Mouse (Mus musculus): ENCODE measurements around the gene Cpsf6. TPM values are rescaled to one million over a fixed set of nuclear protein-coding genes. Genes with fewer than 3 reads are reported as not detected.

Cpsf6 gene
- polyA plus RNA-seq, 1 experiment: 57.9 TPM

GRCm38 (mm10) chr10:117400246-117400954 is 20.6 kb upstream of the Cpsf6 start:
- H3K4me1 ChIP-seq (ENCODE audit: control insufficient read depth, insufficient read depth, low read length): peaks cover 5% of the 10 kb centered on the region; the same call in 1 of the 2 replicates
- H3K4me3 ChIP-seq (ENCODE audit: insufficient read depth, low read length): no peak overlapping the region
- TF ChIP-seq CTCF (IDR thresholded peaks at IDR 0.05; ENCODE audit: low read depth, low read length) (no peak), POLR2A (IDR thresholded peaks at IDR 0.05; ENCODE audit: borderline replicate concordance, low read depth, low read length) (no peak)
- no peak overlapping the region for H3K27ac ChIP-seq (ENCODE audit: insufficient read depth, low read depth, low read length)

GRCm38 (mm10) chr10:117399839-117400238 is 20.0 kb upstream of the Cpsf6 start:
- no peak for TF ChIP-seq CTCF (IDR thresholded peaks at IDR 0.05; ENCODE audit: low read depth, low read length)
- TF ChIP-seq POLR2A (IDR thresholded peaks at IDR 0.05; ENCODE audit: borderline replicate concordance, low read depth, low read length): no peak
- no peak overlapping the region for H3K4me3 ChIP-seq (ENCODE audit: insufficient read depth, low read length)
- H3K27ac ChIP-seq (ENCODE audit: insufficient read depth, low read depth, low read length): no peak overlapping the region
- peaks cover 5% of the 10 kb centered on the region; the same call in 1 of the 2 replicates for H3K4me1 ChIP-seq (ENCODE audit: control insufficient read depth, insufficient read depth, low read length)

GRCm38 (mm10) chr10:117399196-117399595 is 19.4 kb upstream of the Cpsf6 start:
- no peak for TF ChIP-seq CTCF (IDR thresholded peaks at IDR 0.05; ENCODE audit: low read depth, low read length)
- no peak for TF ChIP-seq POLR2A (IDR thresholded peaks at IDR 0.05; ENCODE audit: borderline replicate concordance, low read depth, low read length)
- H3K4me3 ChIP-seq (ENCODE audit: insufficient read depth, low read length): no peak overlapping the region

GRCm38 (mm10) chr10:117398044-117398780 is 18.4 kb upstream of the Cpsf6 start:
- Histone ChIP-seq H3K27ac (ENCODE audit: insufficient read depth, low read depth, low read length) (no peak overlapping the region), H3K4me3 (ENCODE audit: insufficient read depth, low read length) (no peak overlapping the region), H3K4me1 (ENCODE audit: control insufficient read depth, insufficient read depth, low read length) (peaks cover 7% of the 10 kb centered on the region; the same call in 1 of the 2 replicates)
- TF ChIP-seq POLR2A (IDR thresholded peaks at IDR 0.05; ENCODE audit: borderline replicate concordance, low read depth, low read length): no peak
- TF ChIP-seq CTCF (IDR thresholded peaks at IDR 0.05; ENCODE audit: low read depth, low read length): no peak

More at GRCm38 (mm10) chr10:117399196-117399595, 19.4 kb upstream of the Cpsf6 start:
- no peak overlapping the region for H3K27ac ChIP-seq (ENCODE audit: insufficient read depth, low read depth, low read length)
- H3K4me1 ChIP-seq (ENCODE audit: control insufficient read depth, insufficient read depth, low read length): peaks cover 5% of the 10 kb centered on the region; the same call in 1 of the 2 replicates

GRCm38 (mm10) chr10:117397106-117397625 is 17.4 kb upstream of the Cpsf6 start:
- Histone ChIP-seq H3K4me1 (ENCODE audit: control insufficient read depth, insufficient read depth, low read length) (peaks cover 7% of the 10 kb centered on the region; the same call in 1 of the 2 replicates), H3K4me3 (ENCODE audit: insufficient read depth, low read length) (no peak overlapping the region), H3K27ac (ENCODE audit: insufficient read depth, low read depth, low read length) (no peak overlapping the region)
- TF ChIP-seq POLR2A (IDR thresholded peaks at IDR 0.05; ENCODE audit: borderline replicate concordance, low read depth, low read length) (no peak), CTCF (IDR thresholded peaks at IDR 0.05; ENCODE audit: low read depth, low read length) (no peak)

- H3K4me1 ChIP-seq (ENCODE audit: control insufficient read depth, insufficient read depth, low read length): peaks cover 7% of the 10 kb centered on the region; the same call in 1 of the 2 replicates
- no peak overlapping the region for H3K27ac ChIP-seq (ENCODE audit: insufficient read depth, low read depth, low read length)
- no peak overlapping the region for H3K4me3 ChIP-seq (ENCODE audit: insufficient read depth, low read length)
- TF ChIP-seq CTCF (IDR thresholded peaks at IDR 0.05; ENCODE audit: low read depth, low read length) (no peak), POLR2A (IDR thresholded peaks at IDR 0.05; ENCODE audit: borderline replicate concordance, low read depth, low read length) (no peak)
Observed at GRCm38 (mm10) chr10:117396386-117397048, 16.7 kb upstream of the Cpsf6 start.

GRCm38 (mm10) chr10:117395801-117396200 is 16.0 kb upstream of the Cpsf6 start:
- H3K27ac ChIP-seq (ENCODE audit: insufficient read depth, low read depth, low read length): no peak overlapping the region
- H3K4me1 ChIP-seq (ENCODE audit: control insufficient read depth, insufficient read depth, low read length): peaks cover 7% of the 10 kb centered on the region; the same call in 1 of the 2 replicates
- H3K4me3 ChIP-seq (ENCODE audit: insufficient read depth, low read length): no peak overlapping the region
- no peak for TF ChIP-seq CTCF (IDR thresholded peaks at IDR 0.05; ENCODE audit: low read depth, low read length)
- no peak for TF ChIP-seq POLR2A (IDR thresholded peaks at IDR 0.05; ENCODE audit: borderline replicate concordance, low read depth, low read length)

GRCm38 (mm10) chr10:117394738-117395550 is 15.1 kb upstream of the Cpsf6 start:
- Histone ChIP-seq H3K27ac (ENCODE audit: insufficient read depth, low read depth, low read length) (no peak overlapping the region), H3K4me1 (ENCODE audit: control insufficient read depth, insufficient read depth, low read length) (peaks cover 7% of the 10 kb centered on the region; the same call in 1 of the 2 replicates), H3K4me3 (ENCODE audit: insufficient read depth, low read length) (no peak overlapping the region)
- no peak for TF ChIP-seq CTCF (IDR thresholded peaks at IDR 0.05; ENCODE audit: low read depth, low read length)
- TF ChIP-seq POLR2A (IDR thresholded peaks at IDR 0.05; ENCODE audit: borderline replicate concordance, low read depth, low read length): no peak

Measured in bone marrow macrophage, adult 2 months (primary cell).